In the genomic region with DNA sequence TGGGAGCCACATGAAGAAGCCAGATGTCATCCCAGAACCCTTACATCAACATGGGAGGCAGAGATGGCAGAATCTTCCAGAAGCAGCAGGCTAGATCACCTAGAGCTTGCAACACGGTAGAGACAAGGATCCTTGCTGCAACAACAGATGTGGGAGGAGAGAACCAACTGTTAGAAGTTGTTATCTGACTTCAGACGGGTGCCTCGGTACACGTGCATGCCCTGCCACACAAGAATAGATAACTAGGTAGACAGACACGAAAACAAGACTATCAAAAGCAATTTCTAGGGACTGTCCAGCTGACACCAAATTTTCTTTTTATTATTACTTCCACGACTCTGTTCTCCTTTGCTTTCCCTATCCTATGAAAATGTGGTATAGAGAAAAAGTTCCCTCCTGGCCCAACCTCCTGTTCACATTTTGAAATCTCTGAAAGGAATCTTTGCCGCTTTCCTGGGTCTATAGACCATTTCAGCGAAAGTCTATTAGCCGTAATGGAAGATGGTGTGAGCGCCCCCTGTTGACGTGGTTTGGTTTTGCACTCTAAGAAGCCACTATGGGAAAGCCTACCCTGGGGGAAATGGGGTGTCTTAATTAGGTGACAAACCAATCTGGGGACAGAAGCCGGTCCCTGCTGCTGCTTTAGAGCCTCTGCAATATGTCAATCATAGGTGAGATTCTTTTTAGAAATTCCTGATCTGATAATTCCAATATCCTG, we compare ENCODE assay signal across 10 mouse cellular contexts. TPM values are rescaled to one million over a fixed set of nuclear protein-coding genes. Genes with fewer than 3 reads are reported as not detected.
DNase-seq lines count a peak whose midpoint lies in the region; ATAC-seq lines count a peak whose summit lies in the region.
"Had no signal": no experiment of that assay in that cellular context is flagged by ENCODE, and none has a peak within 500 bp of the region (broad histone marks: within the 10 kb centered on the region; RNA-seq: fewer than 3 reads in every experiment).

No protein-coding gene starts in this region.

- peak; percentile 55 for DNase-seq in embryo, embryonic 10 days (ENCODE audit: low spot score)
- no peak for DNase-seq in embryo, embryonic 9.5 days (ENCODE audit: extremely low spot score)
- DNase-seq in midbrain, embryonic 10.5 days (ENCODE audit: low spot score): peak; percentile 35
- peak; percentile 71 for DNase-seq in adrenal gland, postnatal 14 days
- DNase-seq in kidney, postnatal 14 days: peak; percentile 35
- DNase-seq in mesoderm, embryonic 11.5 days (ENCODE audit: low read depth, low spot score): peak; percentile 37
- no peak for DNase-seq in urinary bladder, postnatal 4 days (ENCODE audit: low spot score in 2 of 2)

- no peak overlapping the region for H3K4me2 ChIP-seq in midbrain, embryonic 15.5 days
- H3K4me2 ChIP-seq: hindbrain, embryonic 15.5 days; neural tube, embryonic 12.5 days had no signal

- WGBS in midbrain, embryonic 10.5 days: 49% methylated on average over 12 of the region's 12 CpGs
- 50% methylated on average over 12 of the region's 12 CpGs for WGBS in midbrain, embryonic 15.5 days

- H3K36me3 ChIP-seq in midbrain, embryonic 10.5 days: no peaks in the 10 kb centered on the region
- no peaks in the 10 kb centered on the region for H3K36me3 ChIP-seq in midbrain, embryonic 15.5 days (replicated peaks)
- H3K36me3 ChIP-seq: hindbrain, embryonic 15.5 days; neural tube, embryonic 12.5 days had no signal

- ATAC-seq in midbrain, embryonic 15.5 days (replicated peaks): no peak

- no peak overlapping the region for H3K27ac ChIP-seq in midbrain, embryonic 10.5 days (replicated peaks)
- no peak overlapping the region for H3K27ac ChIP-seq in midbrain, embryonic 15.5 days
- H3K27ac ChIP-seq: hindbrain, embryonic 15.5 days; neural tube, embryonic 12.5 days had no signal

- no peaks in the 10 kb centered on the region for H3K27me3 ChIP-seq in midbrain, embryonic 10.5 days (ENCODE audit: low read depth, poor library complexity, severe bottlenecking)
- no peaks in the 10 kb centered on the region for H3K27me3 ChIP-seq in midbrain, embryonic 15.5 days (replicated peaks)
- H3K27me3 ChIP-seq: hindbrain, embryonic 15.5 days; neural tube, embryonic 12.5 days had no signal

- no peaks in the 10 kb centered on the region for H3K4me1 ChIP-seq in midbrain, embryonic 10.5 days
- no peaks in the 10 kb centered on the region for H3K4me1 ChIP-seq in midbrain, embryonic 15.5 days
- H3K4me1 ChIP-seq: hindbrain, embryonic 15.5 days; neural tube, embryonic 12.5 days had no signal

- no peak overlapping the region for H3K9ac ChIP-seq in midbrain, embryonic 15.5 days
- H3K9ac ChIP-seq: hindbrain, embryonic 15.5 days; neural tube, embryonic 12.5 days had no signal

- H3K9me3 ChIP-seq in midbrain, embryonic 10.5 days (replicated peaks): 0 out of 2 replicates have a peak, but pooled peaks cover 6% of the 10 kb centered on the region
- H3K9me3 ChIP-seq in midbrain, embryonic 15.5 days: no peaks in the 10 kb centered on the region
- H3K9me3 ChIP-seq: hindbrain, embryonic 15.5 days had no signal

- H3K4me3 ChIP-seq in midbrain, embryonic 10.5 days: no peak overlapping the region
- H3K4me3 ChIP-seq in midbrain, embryonic 15.5 days: no peak overlapping the region
- H3K4me3 ChIP-seq: hindbrain, embryonic 15.5 days; neural tube, embryonic 12.5 days had no signal

RNA-seq across cellular contexts. Expression of a gene that starts 38.5 kb away (rescaled TPM):
- 368 and 383 TPM in 2 replicates for polyA plus RNA-seq in midbrain, embryonic 10.5 days (2016; fragmentation: Nextera tagmentation; extraction: Ambion mirVana)
- polyA plus RNA-seq in midbrain, embryonic 15.5 days (2015; fragmentation: Nextera tagmentation; extraction: Ambion mirVana): 183 and 190 TPM in 2 replicates
- total RNA-seq in adrenal gland, postnatal 14 days (2021): 119 and 125 TPM in 2 replicates

RNA-seq across cellular contexts. Expression of a gene that starts 56.6 kb away (rescaled TPM):
- 216 and 225 TPM in 2 replicates for polyA plus RNA-seq in midbrain, embryonic 10.5 days (2016; fragmentation: Nextera tagmentation; extraction: Ambion mirVana)
- polyA plus RNA-seq in midbrain, embryonic 15.5 days (2015; fragmentation: Nextera tagmentation; extraction: Ambion mirVana): 92.1 and 96.0 TPM in 2 replicates
- total RNA-seq in adrenal gland, postnatal 14 days (2021): 110 and 149 TPM in 2 replicates

RNA-seq across cellular contexts. Expression of a gene that starts 57.5 kb away (rescaled TPM):
- polyA plus RNA-seq in midbrain, embryonic 10.5 days (2016; fragmentation: Nextera tagmentation; extraction: Ambion mirVana): 0.12 and 0.20 TPM in 2 replicates
- polyA plus RNA-seq in midbrain, embryonic 15.5 days (2015; fragmentation: Nextera tagmentation; extraction: Ambion mirVana): 0.27 and 0.70 TPM in 2 replicates
- total RNA-seq in adrenal gland, postnatal 14 days (2021): 0.59 and 0.75 TPM in 2 replicates

Comparison
In these comparisons a context has a peak if more than half of its experiments do, and no peak if none do; other contexts are left out.
1. DNase-seq: peak in embryo, embryonic 10 days (single experiment), midbrain, embryonic 10.5 days (single experiment), adrenal gland, postnatal 14 days (single experiment), kidney, postnatal 14 days (single experiment) and mesoderm, embryonic 11.5 days (single experiment); none in embryo, embryonic 9.5 days (single experiment) and urinary bladder, postnatal 4 days (0 of 2).